Mouse (Mus musculus) c-Kit-positive CD71-positive TER-119-positive erythroid progenitor cells, embryonic 14.5 days (primary cell): ENCODE measurements around the gene Nmt1.

Experiments used
- DNase-seq: peaks from one replicate; pipeline ENCODE4 v3.0.0-alpha.2; 2013; ENCODE audit warnings: low spot score

The Nmt1 gene

DNA sequence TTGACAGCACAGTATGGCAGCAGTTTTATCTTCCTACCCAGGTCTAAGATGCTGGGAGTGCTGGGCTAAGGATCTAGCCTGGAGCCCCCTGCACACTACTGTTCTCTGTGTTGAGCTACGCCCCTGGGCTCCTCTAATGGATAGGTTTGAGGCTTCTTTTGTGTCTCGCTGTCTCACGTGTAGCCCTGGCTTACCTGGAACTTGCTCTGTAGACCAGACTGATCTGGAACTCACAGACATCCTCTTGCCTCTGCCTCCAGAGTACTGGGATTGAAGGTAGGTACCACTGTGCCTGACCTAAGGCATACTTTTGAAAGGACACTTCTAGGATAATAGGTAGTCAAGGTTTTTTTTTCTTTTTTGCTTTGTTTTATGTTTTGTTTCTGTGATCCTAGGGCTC is 16.0 kb downstream of the Nmt1 start:
- DNase-seq = no peak

DNA sequence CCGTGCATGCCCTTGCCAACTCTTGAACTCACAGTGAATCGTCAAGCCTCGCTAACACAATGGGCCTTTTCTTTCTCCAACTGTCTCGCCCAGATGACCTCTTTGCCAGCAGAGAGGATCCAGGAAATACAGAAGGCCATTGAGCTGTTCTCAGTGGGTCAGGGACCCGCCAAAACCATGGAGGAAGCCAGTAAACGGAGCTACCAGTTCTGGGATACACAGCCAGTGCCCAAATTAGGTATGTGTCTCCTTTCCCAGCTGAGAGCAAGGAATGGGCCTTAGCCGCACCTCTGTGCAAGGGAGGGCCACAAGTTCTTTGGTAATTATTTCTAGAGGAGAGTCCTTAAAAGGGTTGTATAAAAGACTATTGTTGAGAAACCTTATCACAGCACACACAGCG is 18.3 kb downstream of the Nmt1 start:
- no peak for DNase-seq

DNA sequence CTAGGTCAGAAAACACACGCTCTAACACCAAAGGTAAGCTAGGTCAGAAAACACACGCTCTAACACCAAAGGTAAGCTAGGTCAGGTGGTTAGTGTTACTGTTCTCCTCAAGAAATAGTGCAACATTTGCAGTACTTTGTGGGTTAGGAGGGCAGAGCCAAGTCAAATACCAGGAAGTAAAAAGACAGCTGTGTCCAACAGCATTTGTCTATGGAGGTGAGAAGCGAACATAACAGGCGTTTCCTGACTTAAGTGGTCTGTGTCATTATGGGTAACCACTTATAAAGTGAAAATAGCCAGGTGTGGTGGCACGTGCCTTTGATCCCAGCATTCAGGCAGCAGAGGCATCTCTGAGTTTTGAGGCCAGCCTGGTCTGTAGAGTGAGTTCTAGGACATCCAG is 21.6 kb downstream of the Nmt1 start:
- DNase-seq = no peak

DNA sequence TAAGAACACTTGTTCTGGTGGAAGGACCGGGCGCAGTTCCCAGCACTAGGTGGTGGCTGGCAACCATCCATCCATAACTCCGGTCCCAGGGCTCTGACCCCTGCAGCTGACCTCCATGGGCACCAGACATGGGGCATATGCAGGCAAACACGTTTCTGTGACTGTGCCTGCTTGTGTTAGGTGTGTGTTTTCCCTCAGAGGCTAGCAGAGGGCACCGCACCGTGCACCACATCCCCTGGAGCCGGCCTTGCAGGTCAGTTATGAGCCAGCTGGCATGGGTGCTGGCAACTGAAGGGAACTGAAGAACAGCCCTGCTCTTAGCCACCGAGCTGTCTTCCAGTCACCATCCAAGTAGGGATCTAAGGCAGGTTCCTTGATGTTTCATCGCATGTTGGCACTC is 22.2 kb downstream of the Nmt1 start:
- DNase-seq = no peak

DNA sequence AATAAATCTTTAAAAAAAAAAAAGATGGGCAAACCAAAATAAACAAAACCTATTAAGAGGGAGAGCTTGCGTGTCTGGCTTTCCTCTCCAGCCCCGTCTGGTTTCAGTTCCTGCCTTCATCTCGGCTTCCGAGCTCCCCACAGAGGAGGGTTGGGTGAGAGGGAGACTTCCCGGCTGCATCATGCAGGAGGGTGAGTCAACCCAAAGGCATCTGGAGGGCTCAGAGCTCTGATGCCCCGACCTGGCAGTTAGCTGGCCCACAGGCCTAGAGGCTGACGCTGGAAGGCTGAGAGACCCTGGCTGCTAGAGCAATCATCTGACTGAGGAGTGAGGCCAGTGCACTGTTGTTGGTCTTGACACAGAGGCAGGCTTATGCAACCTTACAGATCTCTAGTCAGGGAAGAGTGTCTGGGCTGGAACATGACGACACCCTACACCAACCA is 23.3 kb downstream of the Nmt1 start:
- no peak for DNase-seq

DNA sequence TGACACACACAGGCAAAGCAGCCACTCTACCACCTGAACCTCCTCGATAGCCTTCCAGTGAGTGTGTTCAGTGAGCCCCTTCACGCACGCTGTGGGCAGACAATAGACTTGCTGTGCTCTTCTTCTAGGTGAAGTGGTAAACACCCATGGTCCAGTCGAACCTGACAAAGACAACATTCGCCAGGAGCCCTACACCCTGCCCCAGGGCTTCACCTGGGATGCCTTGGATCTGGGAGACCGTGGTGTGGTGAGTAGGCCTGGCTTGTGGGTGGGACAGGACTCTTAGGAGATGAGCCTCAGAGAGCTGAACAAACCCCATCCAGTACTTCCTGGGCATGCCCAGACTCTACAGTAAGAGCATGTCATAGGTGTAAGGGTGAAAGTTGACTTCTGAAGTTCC is 24.1 kb downstream of the Nmt1 start:
- no peak for DNase-seq

DNA sequence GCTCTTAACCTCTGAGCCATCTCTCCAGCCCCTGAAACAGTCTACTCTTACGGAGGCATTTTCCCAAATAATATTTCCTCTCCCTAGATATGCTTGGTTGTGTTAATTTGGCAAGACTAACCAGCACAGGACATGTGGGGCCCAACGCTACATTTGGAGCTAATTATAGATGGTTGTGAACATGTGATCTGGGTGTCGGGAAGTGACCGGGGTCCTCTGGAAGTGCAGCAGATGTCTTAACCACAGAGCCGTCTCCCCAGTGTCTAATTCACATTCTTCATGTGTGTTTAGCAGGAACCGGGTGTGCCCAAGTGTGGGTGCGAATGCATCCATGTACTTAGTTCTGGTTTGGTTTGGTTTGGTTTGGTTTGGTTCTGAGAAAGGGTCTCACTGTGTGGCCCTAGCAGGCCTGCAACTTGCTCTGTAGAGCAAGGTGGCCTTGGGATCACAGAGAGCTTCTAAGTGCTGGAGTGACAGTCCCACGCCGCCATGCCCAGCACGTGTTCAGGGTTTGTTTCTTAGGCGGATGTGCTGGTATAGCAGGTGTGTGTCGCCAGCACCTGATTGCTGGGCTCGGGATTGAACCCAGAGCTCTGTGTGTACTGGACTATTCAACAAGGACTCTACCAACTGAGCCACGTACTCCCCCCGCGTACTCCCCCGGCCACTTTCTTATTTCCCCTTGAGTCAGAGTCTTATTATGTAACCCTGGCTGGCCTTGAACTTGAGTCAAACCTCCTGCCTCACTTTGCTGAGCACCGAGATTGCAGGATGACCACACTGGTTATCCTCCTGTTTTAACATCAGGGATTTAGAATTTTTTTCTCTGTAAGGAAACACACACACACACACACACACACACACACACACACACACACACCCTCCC is 25.4 kb downstream of the Nmt1 start:
- no peak for DNase-seq

DNA sequence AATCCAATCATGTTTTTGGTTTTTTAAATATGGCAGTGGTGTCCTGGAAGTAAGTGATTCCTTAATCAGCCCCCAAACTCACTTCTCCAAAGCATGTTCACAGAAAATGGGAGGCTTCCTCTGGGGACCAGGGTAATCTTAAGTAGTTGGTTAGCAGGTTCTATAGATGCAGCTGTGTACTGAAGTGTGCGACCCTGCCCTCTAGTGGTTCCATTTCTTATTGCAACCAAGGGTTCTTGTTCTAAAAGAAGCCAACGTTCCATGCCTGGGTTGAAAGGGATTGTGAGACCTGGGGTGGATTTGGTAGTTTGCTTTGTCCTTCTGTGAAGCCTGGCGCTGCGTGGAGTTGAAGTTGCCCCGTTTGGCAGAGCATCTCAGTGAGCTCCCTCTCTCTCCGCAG is 26.8 kb downstream of the Nmt1 start:
- DNase-seq = peak; percentile 77

DNA sequence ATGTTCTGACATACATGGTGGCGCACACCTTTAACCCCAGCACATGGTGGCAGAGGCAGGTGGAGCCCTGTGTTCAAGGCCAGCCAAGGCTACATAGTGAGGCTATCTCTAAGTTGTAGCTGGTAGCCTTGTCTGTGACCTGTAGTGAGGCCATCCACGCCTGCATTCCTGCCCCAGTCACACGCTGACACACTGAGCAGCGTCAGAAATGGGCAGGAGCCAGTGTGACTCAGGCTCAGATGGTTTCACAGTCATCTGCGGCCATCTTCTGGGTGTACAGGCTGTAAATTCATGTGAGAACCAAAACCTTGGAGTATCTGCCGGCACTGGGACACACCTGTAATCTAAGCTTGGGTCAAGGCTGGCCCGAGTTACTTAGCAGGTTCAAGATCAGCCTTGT is 28.6 kb downstream of the Nmt1 start:
- no peak for DNase-seq

DNA sequence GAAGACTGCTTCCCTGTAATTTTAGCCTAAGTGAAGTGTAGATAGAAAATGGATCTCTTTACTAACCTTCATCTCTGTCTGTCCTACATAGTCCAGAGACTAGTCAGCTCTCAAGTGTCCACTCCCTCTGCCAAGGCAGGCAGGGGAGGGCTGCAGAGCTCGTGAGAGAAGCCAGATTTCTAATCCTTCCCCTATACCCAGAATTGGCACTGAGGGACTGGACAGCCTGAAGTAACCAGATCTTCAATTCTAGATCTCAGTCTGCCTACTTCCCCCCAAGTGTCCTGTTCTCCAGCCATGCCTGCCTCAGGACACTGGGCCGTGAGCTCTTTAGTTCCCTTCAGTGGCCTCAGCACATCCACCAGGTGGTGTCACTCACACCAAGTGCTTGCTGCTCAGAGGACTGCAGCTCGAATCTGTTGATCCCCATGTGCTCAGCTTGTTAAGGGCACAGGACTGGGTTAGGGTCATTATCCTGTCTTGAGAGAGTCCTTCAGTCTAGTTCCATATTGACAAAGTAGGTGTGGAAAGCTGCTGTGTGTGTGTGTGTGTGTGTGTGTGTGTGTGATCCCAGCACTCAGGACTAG is 30.6 kb downstream of the Nmt1 start:
- DNase-seq = no peak

DNA sequence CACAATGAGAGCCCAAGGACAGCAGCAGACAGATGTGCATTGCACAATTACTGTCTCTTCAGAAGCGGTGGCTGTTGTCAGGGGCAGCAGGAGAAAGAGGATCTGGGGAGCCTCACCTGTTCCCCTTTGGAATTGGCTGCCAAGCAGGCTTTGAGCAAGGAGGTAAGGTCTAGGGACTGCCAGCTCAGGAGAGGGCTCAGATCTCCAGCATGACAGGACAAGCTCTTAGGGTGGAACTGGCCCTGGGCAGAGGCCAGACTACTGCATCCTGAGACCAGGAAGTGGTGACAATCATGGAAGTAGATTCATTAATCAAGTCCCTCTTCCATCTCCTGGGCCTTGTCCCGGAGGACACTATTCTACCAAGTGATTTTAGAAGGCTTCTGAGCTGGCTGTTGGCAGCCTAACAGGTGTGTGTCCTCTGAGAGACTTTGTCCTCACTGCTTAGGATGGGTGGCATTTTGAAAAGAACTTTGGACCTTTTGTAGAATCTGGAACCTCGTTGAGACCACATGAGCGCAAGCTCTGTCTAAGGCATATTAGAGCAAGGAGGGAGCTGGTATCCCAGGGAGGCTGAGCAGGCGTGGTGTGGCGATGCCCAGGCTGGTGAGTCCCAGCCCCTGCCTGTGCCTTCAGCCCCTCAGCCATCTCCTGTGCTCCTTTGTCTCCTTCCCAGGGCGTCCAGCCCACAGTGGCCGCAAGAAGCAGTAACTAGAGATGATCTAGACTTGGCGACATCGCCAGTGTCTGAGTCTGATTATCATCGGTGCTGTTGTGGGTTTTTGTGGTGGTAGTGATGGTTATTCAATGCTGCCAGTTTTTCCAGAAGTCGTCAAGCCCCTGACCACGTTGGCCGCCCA is 38.4 kb downstream of the Nmt1 start:
- DNase-seq = no peak

DNA sequence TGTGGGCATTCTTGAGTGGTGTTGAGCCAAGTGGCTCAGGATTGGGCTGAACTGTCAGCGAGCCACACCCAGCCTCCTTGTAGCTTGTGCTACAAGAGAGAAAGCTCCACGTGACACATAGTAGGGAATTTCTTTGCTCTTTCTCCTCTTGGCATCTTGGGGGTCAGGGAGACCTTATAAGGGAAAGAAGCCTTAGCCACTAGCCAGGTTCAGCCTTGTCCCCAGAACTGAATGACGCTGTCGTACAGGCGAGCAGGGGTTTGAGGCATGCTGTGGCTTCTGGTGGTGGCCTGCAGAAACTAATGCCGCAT is 39.0 kb downstream of the Nmt1 start:
- DNase-seq = no peak

DNA sequence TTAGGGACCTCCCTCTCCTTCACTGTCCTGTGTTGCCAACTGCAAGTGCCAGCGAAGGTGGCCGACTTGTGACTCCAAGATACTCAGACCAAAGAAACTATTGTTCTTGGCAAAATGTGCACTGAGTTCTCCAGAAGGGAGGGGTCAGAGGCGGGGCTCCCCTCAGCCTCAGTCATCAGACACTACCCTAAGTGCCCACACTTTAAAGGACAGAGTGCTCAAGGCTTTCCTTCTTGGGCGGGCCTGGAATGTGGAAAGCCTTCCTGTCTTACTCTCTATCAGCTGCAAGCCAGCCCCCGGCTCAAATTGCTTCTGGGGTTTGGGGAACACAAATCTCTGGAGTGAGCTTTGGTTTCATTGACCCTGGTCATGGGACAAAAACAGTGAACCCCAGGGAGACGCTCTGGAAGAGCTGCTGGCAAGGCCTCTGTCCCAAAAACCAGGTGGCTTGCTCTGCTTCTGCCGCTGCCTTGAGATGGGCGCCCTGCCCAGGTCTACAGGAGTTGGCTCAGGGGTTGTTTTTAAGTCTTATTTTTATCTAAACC is 39.5 kb downstream of the Nmt1 start:
- no peak for DNase-seq

DNA sequence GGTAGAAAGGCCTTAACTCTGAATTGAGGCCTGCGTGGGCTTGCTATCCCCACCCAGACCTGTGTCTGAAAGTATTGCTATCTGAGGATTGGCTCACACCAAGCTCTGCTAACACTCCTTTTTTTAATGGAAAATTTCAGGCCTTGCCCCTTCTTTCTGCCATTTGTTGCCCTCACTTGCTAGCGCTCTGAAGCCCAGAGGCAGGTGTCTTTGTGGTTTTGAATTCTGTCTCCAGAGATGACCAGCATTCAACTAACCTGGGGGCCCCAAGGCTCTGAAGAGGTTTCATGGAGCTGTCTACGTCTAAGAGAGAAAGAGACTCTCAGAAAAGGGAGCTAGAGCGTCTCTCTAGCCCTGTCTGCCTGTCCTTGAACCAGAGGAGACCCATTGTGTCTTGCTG is 40.3 kb downstream of the Nmt1 start:
- DNase-seq = no peak

DNA sequence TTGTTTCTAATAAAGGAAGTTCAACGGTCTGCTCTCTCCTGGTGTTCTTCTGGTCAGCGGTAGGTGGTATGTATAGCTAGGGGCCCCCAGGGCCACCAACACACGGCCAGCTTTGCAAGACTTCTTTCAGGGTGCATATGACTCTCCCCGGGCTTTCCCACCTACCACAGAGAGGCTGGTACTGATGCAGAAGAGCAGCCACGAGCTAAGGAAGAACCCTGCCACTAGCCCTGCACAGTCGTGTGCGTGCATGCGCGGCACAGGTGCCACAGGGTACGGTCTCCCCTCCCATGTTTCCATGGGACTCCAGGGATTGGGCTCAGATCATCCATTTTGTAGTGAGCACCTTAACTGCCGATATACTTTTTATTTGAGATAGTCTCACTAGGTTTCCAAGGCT is 40.9 kb downstream of the Nmt1 start:
- no peak for DNase-seq

DNA sequence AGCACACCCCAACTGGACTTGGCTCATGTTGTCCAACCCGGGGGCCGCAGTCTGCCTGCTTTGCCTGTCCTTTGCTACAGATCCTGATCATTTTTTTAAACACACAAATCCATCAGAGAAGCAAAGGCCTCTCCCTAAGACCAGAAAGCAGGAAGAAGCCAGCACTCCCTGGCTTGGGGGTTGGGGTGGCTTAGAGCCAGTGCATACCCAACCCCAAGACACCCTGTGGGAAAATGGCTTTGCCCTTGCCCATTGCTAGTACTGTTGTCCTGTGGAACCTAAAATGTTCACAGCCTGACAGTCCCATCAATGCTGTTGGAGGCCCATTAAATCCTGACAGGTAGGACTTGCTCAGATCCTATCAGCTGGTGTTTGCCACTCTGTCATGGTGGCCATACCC is 41.7 kb downstream of the Nmt1 start:
- DNase-seq = no peak

DNA sequence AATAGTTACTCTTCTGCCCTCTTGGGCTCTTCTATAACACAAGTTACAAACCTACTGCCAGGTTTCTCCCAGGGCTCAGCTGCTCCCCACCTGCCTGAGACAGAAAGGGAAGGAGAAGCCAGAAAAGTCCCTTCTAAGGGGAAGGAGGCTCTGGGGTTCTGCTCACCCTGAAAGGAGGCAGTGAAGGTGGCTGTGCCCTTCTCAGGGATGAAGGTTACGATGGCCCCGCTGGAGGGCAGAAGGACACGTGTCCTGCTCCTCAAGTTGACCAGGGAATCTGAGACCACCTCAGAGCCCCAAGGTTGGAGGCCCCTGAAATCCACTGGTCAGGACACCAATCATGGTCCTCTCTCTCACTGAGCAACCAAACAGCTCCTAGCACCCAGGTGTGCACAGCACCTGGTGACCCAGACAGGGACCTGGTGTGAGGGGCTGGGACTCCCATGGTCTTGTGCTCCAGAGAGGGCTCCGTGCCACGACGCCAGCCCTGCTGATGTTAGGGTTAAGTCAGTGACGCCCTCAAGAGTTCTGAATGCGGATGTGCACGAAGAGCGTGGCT is 42.4 kb downstream of the Nmt1 start:
- no peak for DNase-seq

DNA sequence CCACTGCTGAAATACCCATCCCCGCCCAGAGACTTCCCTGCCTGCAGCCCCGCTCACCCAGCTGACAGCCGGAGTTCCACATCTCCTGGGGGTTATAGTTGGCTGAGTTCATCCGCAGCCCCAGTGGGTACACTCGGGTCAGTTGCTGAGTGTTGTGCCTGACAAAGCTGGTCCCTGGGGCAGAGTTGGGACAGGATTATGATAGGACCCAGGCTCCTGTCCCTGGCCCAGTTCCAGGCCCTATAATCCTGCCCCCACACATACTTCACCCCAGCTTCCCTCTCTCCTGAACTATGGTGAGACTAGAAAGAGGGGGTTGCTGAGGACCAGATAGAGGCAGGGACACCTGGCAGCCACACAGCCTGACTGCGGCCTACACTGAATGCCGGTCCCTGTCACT is 45.7 kb downstream of the Nmt1 start:
- no peak for DNase-seq

DNA sequence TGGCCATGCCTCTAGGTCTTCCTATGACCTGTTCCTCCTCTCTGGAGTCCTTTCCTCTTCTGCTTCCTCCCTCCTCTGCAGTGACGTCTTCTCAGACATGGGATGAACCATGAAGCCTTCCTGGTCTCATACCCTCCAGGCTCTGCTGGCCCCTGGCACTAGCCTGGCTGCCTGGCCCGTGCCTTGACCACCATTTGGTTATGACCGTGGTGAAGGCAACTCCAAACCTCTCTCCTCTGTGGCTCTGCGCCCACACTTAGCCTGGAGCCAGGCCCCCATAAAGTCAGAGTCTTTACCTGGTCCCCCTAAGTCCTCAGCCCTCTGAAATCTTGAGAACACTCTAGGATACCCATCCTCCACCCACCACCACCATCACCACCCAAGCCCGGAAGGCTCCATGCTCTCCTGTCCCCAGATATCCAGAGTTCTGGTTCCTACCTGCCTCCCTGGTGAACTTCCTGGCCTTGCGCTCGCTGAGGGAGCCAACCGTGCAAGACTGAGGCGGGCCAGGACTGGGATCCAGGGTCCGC is 46.2 kb downstream of the Nmt1 start:
- DNase-seq = no peak

DNA sequence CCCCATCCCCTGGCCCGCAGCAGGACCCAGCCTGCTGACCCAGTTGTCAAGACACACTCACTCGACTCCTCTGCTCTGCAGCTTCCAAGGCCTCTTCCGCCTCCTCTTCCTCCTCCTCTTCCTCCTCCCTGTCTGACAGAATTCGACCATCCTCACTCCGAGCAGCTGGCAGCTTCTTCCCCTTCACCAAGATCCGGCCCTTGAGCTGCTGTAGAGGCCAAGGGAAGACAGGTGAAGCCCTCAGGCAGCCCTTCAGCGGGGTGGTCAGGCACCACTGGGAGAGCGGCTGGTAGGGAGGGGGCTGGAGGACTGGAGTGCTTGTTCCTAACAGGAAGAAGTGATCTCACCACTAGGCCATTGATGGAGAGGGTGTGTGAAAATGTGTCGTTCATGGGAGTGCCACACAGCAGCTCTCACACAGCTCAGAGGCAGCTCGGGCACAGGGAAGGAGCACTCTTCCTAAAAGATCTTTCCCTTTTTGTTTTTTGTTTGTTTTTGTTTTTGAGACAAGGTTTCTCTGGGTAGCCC is 46.9 kb downstream of the Nmt1 start:
- no peak for DNase-seq

DNA sequence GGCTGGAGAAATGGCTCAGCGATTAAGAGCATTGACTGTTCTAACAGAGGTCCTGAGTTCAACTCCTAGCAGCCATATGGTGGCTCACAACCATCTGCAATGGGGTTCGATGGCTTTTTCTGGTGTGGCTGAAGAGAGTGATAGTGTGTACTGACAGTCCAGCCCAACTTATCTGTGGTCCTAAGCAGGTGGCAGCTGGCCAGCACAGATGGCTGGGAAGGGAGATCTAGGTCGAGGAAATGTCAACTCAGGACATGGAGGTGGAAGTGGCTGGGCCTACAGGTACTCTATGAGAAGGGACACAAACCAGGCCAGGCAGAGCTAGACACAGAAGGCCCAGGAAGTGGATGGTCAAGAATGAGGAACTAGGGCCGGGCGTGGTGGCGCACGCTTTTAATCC is 48.0 kb downstream of the Nmt1 start:
- no peak for DNase-seq

DNA sequence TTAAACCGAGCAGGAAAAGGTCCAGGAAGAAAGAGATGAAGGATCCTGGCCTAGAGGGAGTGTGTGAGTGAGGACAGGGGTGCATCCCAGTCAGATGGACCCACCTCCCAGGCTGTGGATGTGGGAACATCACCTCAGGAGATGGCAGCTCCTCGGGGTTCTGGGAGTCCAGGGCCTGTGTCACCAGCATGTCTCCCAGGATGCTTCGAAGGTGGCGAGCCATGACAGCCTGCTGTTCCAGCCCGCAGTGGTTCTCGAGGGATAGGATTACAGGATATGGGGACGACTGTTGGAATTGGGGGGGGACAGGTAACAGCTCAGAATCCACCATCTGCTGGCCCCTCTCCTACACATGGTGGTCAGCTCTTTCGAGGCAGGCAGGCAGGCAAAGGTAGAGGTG is 48.6 kb downstream of the Nmt1 start:
- no peak for DNase-seq
